Mouse (Mus musculus): ENCODE results near the gene R3hdm4. TPM values are rescaled to one million over a fixed set of nuclear protein-coding genes. Genes with fewer than 3 reads are reported as not detected.
A peak's percentile ranks its signal among the peaks of the same experiment; 100 is the strongest.

Gene R3hdm4
- total and polyA plus RNA-seq, 3 experiments: 82.4 to 123 (median 85.6) TPM

GRCm38 (mm10) chr10:79877174-79877573, 43.8 kb downstream of the R3hdm4 start:
- 61% methylated on average over 1 of the region's 1 CpGs for WGBS
- intact Hi-C loops (cut with DNase I): no loop called here
- TF ChIP-seq EP300 (IDR thresholded peaks at IDR 0.05; ENCODE audit: insufficient read depth, low read depth, low read length) (no peak), CTCF (IDR thresholded peaks at IDR 0.05) (no peak), POLR2A (IDR thresholded peaks at IDR 0.05; ENCODE audit: insufficient read depth, low read depth, low read length) (no peak)
- peaks cover 4% of the 10 kb centered on the region; the same call in 1 of the 2 replicates for H3K27me3 ChIP-seq (ENCODE audit: control insufficient read depth, insufficient read depth, low read length)
- H3K79me2 ChIP-seq (replicated peaks; ENCODE audit: control insufficient read depth, insufficient read depth, low read length): no peaks in the 10 kb centered on the region
- DNase-seq: no peak
- H3K4me1 ChIP-seq (ENCODE audit: control insufficient read depth, insufficient read depth, low read length): peaks cover 7% of the 10 kb centered on the region
- no peak overlapping the region for H3K9ac ChIP-seq (ENCODE audit: low read depth, low read length)
- H3K36me3 ChIP-seq (ENCODE audit: control insufficient read depth, insufficient read depth, low read length): no peaks in the 10 kb centered on the region
- no peak overlapping the region for H3K27ac ChIP-seq
- no peak overlapping the region for H3K4me3 ChIP-seq

GRCm38 (mm10) chr10:79874290-79874862, 46.6 kb downstream of the R3hdm4 start, which contains the start of the genes Prtn3 and Plppr3:
TSS of gene Prtn3 (plus strand) at chr10:79874476.
TSS of gene Plppr3 (minus strand) at chr10:79874634.
- peaks cover 4% of the 10 kb centered on the region; the same call in 1 of the 2 replicates for H3K27me3 ChIP-seq (ENCODE audit: control insufficient read depth, insufficient read depth, low read length)
- WGBS: under 1% methylated on average over 57 of the region's 57 CpGs
- peak; percentile 27 to 43 for DNase-seq
- no peaks in the 10 kb centered on the region for H3K79me2 ChIP-seq (replicated peaks; ENCODE audit: control insufficient read depth, insufficient read depth, low read length)
- peak within 1 kb of the TSS; percentile 52 for H3K4me3 ChIP-seq
- no peak within 1 kb of the TSS for H3K27ac ChIP-seq
- TF ChIP-seq CTCF (IDR thresholded peaks at IDR 0.05) (no peak), POLR2A (IDR thresholded peaks at IDR 0.05; ENCODE audit: insufficient read depth, low read depth, low read length) (no peak), EP300 (IDR thresholded peaks at IDR 0.05; ENCODE audit: insufficient read depth, low read depth, low read length) (no peak)
- H3K36me3 ChIP-seq (ENCODE audit: control insufficient read depth, insufficient read depth, low read length): no peaks in the 10 kb centered on the region
- peak within 1 kb of the TSS; percentile 69 for H3K9ac ChIP-seq (ENCODE audit: low read depth, low read length)
- H3K4me1 ChIP-seq (ENCODE audit: control insufficient read depth, insufficient read depth, low read length): peaks cover 7% of the 10 kb centered on the region
- intact Hi-C loops (cut with DNase I): no loop called here

- Histone ChIP-seq H3K27ac (no peak overlapping the region), H3K9ac (ENCODE audit: low read depth, low read length) (peak overlapping the region; percentile 69; the same call in 1 of the 2 replicates), H3K4me1 (ENCODE audit: control insufficient read depth, insufficient read depth, low read length) (peaks cover 7% of the 10 kb centered on the region), H3K4me3 (peak overlapping the region; percentile 52), H3K36me3 (ENCODE audit: control insufficient read depth, insufficient read depth, low read length) (no peaks in the 10 kb centered on the region), H3K27me3 (ENCODE audit: control insufficient read depth, insufficient read depth, low read length) (peaks cover 4% of the 10 kb centered on the region; the same call in 1 of the 2 replicates), H3K79me2 (replicated peaks; ENCODE audit: control insufficient read depth, insufficient read depth, low read length) (no peaks in the 10 kb centered on the region)
- DNase-seq: no peak
- TF ChIP-seq EP300 (IDR thresholded peaks at IDR 0.05; ENCODE audit: insufficient read depth, low read depth, low read length): no peak
- no peak for TF ChIP-seq POLR2A (IDR thresholded peaks at IDR 0.05; ENCODE audit: insufficient read depth, low read depth, low read length)
- no peak for TF ChIP-seq CTCF (IDR thresholded peaks at IDR 0.05)
- 5% methylated on average over 26 of the region's 26 CpGs for WGBS
- intact Hi-C loops (cut with DNase I): no loop called here
These were observed 47.2 kb downstream of the R3hdm4 start for GRCm38 (mm10) chr10:79873715-79874289.

- H3K27me3 ChIP-seq (ENCODE audit: control insufficient read depth, insufficient read depth, low read length): peaks cover 4% of the 10 kb centered on the region; the same call in 1 of the 2 replicates
- no peaks in the 10 kb centered on the region for H3K79me2 ChIP-seq (replicated peaks; ENCODE audit: control insufficient read depth, insufficient read depth, low read length)
- H3K4me3 ChIP-seq: no peak overlapping the region
- TF ChIP-seq CTCF (IDR thresholded peaks at IDR 0.05): no peak
- TF ChIP-seq EP300 (IDR thresholded peaks at IDR 0.05; ENCODE audit: insufficient read depth, low read depth, low read length): no peak
- no peak for TF ChIP-seq POLR2A (IDR thresholded peaks at IDR 0.05; ENCODE audit: insufficient read depth, low read depth, low read length)
- 21% methylated on average over 6 of the region's 6 CpGs for WGBS
- peaks cover 7% of the 10 kb centered on the region for H3K4me1 ChIP-seq (ENCODE audit: control insufficient read depth, insufficient read depth, low read length)
- H3K36me3 ChIP-seq (ENCODE audit: control insufficient read depth, insufficient read depth, low read length): no peaks in the 10 kb centered on the region
- DNase-seq: no peak
- H3K9ac ChIP-seq (ENCODE audit: low read depth, low read length): no peak overlapping the region
- H3K27ac ChIP-seq: no peak overlapping the region
- intact Hi-C loops (cut with DNase I): no loop called here
These were observed 47.7 kb downstream of the R3hdm4 start for GRCm38 (mm10) chr10:79873313-79873712.

GRCm38 (mm10) chr10:79872862-79873261, 48.1 kb downstream of the R3hdm4 start:
- DNase-seq: no peak
- Histone ChIP-seq H3K27me3 (ENCODE audit: control insufficient read depth, insufficient read depth, low read length) (peaks cover 4% of the 10 kb centered on the region; the same call in 1 of the 2 replicates), H3K4me1 (ENCODE audit: control insufficient read depth, insufficient read depth, low read length) (peaks cover 6% of the 10 kb centered on the region; the same call in 1 of the 2 replicates), H3K9ac (ENCODE audit: low read depth, low read length) (no peak overlapping the region), H3K27ac (no peak overlapping the region), H3K36me3 (ENCODE audit: control insufficient read depth, insufficient read depth, low read length) (no peaks in the 10 kb centered on the region), H3K79me2 (replicated peaks; ENCODE audit: control insufficient read depth, insufficient read depth, low read length) (no peaks in the 10 kb centered on the region), H3K4me3 (no peak overlapping the region)
- TF ChIP-seq CTCF (IDR thresholded peaks at IDR 0.05): no peak
- no peak for TF ChIP-seq EP300 (IDR thresholded peaks at IDR 0.05; ENCODE audit: insufficient read depth, low read depth, low read length)
- TF ChIP-seq POLR2A (IDR thresholded peaks at IDR 0.05; ENCODE audit: insufficient read depth, low read depth, low read length): no peak
- intact Hi-C loops (cut with DNase I): no loop called here
- WGBS: 48% methylated on average over 3 of the region's 3 CpGs

GRCm38 (mm10) chr10:79871845-79872244, 49.2 kb downstream of the R3hdm4 start:
- no peak overlapping the region for H3K4me3 ChIP-seq
- intact Hi-C loops (cut with DNase I): no loop called here
- DNase-seq: no peak
- 82% methylated on average over 8 of the region's 8 CpGs for WGBS
- H3K36me3 ChIP-seq (ENCODE audit: control insufficient read depth, insufficient read depth, low read length): no peaks in the 10 kb centered on the region
- no peak overlapping the region for H3K27ac ChIP-seq
- H3K79me2 ChIP-seq (replicated peaks; ENCODE audit: control insufficient read depth, insufficient read depth, low read length): no peaks in the 10 kb centered on the region
- H3K4me1 ChIP-seq (ENCODE audit: control insufficient read depth, insufficient read depth, low read length): peaks cover 1% of the 10 kb centered on the region; the same call in 1 of the 2 replicates
- H3K9ac ChIP-seq (ENCODE audit: low read depth, low read length): no peak overlapping the region
- TF ChIP-seq EP300 (IDR thresholded peaks at IDR 0.05; ENCODE audit: insufficient read depth, low read depth, low read length) (no peak), CTCF (IDR thresholded peaks at IDR 0.05) (no peak), POLR2A (IDR thresholded peaks at IDR 0.05; ENCODE audit: insufficient read depth, low read depth, low read length) (no peak)
- H3K27me3 ChIP-seq (ENCODE audit: control insufficient read depth, insufficient read depth, low read length): peaks cover 4% of the 10 kb centered on the region; the same call in 1 of the 2 replicates

Data from heart, adult 2 months (tissue).